Mouse (Mus musculus): ENCODE measurements at regions not wholly inside any gene's neighbourhood (a gene's known extent, or its start where the extent isn't known, plus 50 kb on each side); places are given as distances from the start of the nearest gene placed in this dataset.

GRCm38 (mm10) chr17:83935232-83935631, 87.5 kb upstream of the Haao start:
- WGBS = 23% methylated on average over 5 of the region's 5 CpGs
- Histone ChIP-seq H3K27me3 (replicated peaks; ENCODE audit: control insufficient read depth, insufficient read depth, low read length) (no peaks in the 10 kb centered on the region), H3K27ac (ENCODE audit: insufficient read depth, low read depth, low read length) (no peak overlapping the region)

GRCm38 (mm10) chr17:83933743-83934142, 86.0 kb upstream of the Haao start:
- WGBS = 91% methylated on average over 10 of the region's 10 CpGs
- TF ChIP-seq POLR2A (IDR thresholded peaks at IDR 0.05; ENCODE audit: low read depth, low read length) (no peak), CTCF (conservative IDR thresholded peaks at IDR 0.05; ENCODE audit: insufficient read depth, insufficient read length, low read depth, low read length) (no peak)
- DNase-seq = no peak
- H3K27me3 ChIP-seq (replicated peaks; ENCODE audit: control insufficient read depth, insufficient read depth, low read length) = no peaks in the 10 kb centered on the region
- no peak overlapping the region for H3K27ac ChIP-seq (ENCODE audit: insufficient read depth, low read depth, low read length)
- no peaks in the 10 kb centered on the region for H3K36me3 ChIP-seq (ENCODE audit: control insufficient read depth, insufficient read depth, low read length)
- peaks cover 24% of the 10 kb centered on the region for H3K4me1 ChIP-seq (ENCODE audit: control insufficient read depth, insufficient read depth, low read length)
- H3K4me3 ChIP-seq (ENCODE audit: insufficient read depth, low read depth, low read length) = no peak overlapping the region

More at GRCm38 (mm10) chr17:83935232-83935631, 87.5 kb upstream of the Haao start:
- TF ChIP-seq CTCF (conservative IDR thresholded peaks at IDR 0.05; ENCODE audit: insufficient read depth, insufficient read length, low read depth, low read length) (no peak), POLR2A (IDR thresholded peaks at IDR 0.05; ENCODE audit: low read depth, low read length) (no peak)
- DNase-seq = peak; percentile 79
- peaks cover 35% of the 10 kb centered on the region for H3K4me1 ChIP-seq (ENCODE audit: control insufficient read depth, insufficient read depth, low read length)
- H3K36me3 ChIP-seq (ENCODE audit: control insufficient read depth, insufficient read depth, low read length) = no peaks in the 10 kb centered on the region
- no peak overlapping the region for H3K4me3 ChIP-seq (ENCODE audit: insufficient read depth, low read depth, low read length)

GRCm38 (mm10) chr17:83930401-83930800, 82.6 kb upstream of the Haao start:
- 89% methylated on average over 5 of the region's 5 CpGs for WGBS
- Histone ChIP-seq H3K27me3 (replicated peaks; ENCODE audit: control insufficient read depth, insufficient read depth, low read length) (no peaks in the 10 kb centered on the region), H3K27ac (ENCODE audit: insufficient read depth, low read depth, low read length) (no peak overlapping the region), H3K36me3 (ENCODE audit: control insufficient read depth, insufficient read depth, low read length) (no peaks in the 10 kb centered on the region), H3K4me3 (ENCODE audit: insufficient read depth, low read depth, low read length) (no peak overlapping the region), H3K4me1 (ENCODE audit: control insufficient read depth, insufficient read depth, low read length) (peaks cover 5% of the 10 kb centered on the region)
- no peak for DNase-seq
- TF ChIP-seq POLR2A (IDR thresholded peaks at IDR 0.05; ENCODE audit: low read depth, low read length) = no peak
- no peak for TF ChIP-seq CTCF (conservative IDR thresholded peaks at IDR 0.05; ENCODE audit: insufficient read depth, insufficient read length, low read depth, low read length)

GRCm38 (mm10) chr17:83927749-83928387, 80.1 kb upstream of the Haao start:
- Histone ChIP-seq H3K4me3 (ENCODE audit: insufficient read depth, low read depth, low read length) (no peak overlapping the region), H3K36me3 (ENCODE audit: control insufficient read depth, insufficient read depth, low read length) (no peaks in the 10 kb centered on the region), H3K27ac (ENCODE audit: insufficient read depth, low read depth, low read length) (no peak overlapping the region), H3K4me1 (ENCODE audit: control insufficient read depth, insufficient read depth, low read length) (no peaks in the 10 kb centered on the region), H3K27me3 (replicated peaks; ENCODE audit: control insufficient read depth, insufficient read depth, low read length) (no peaks in the 10 kb centered on the region)
- DNase-seq = no peak
- TF ChIP-seq CTCF (conservative IDR thresholded peaks at IDR 0.05; ENCODE audit: insufficient read depth, insufficient read length, low read depth, low read length) (no peak), POLR2A (IDR thresholded peaks at IDR 0.05; ENCODE audit: low read depth, low read length) (no peak)
- 84% methylated on average over 6 of the region's 6 CpGs for WGBS

- 60% methylated on average over 16 of the region's 16 CpGs for WGBS
- no peak overlapping the region for H3K27ac ChIP-seq (ENCODE audit: insufficient read depth, low read depth, low read length)
- TF ChIP-seq CTCF (conservative IDR thresholded peaks at IDR 0.05; ENCODE audit: insufficient read depth, insufficient read length, low read depth, low read length) (no peak), POLR2A (IDR thresholded peaks at IDR 0.05; ENCODE audit: low read depth, low read length) (no peak)
- no peaks in the 10 kb centered on the region for H3K27me3 ChIP-seq (replicated peaks; ENCODE audit: control insufficient read depth, insufficient read depth, low read length)
- no peaks in the 10 kb centered on the region for H3K36me3 ChIP-seq (ENCODE audit: control insufficient read depth, insufficient read depth, low read length)
- no peak overlapping the region for H3K4me3 ChIP-seq (ENCODE audit: insufficient read depth, low read depth, low read length)
- H3K4me1 ChIP-seq (ENCODE audit: control insufficient read depth, insufficient read depth, low read length) = no peaks in the 10 kb centered on the region
- peak; percentile 36 for DNase-seq
Observed at GRCm38 (mm10) chr17:83924259-83924922, 76.6 kb upstream of the Haao start.

GRCm38 (mm10) chr17:83920894-83921293, 73.1 kb upstream of the Haao start:
- Histone ChIP-seq H3K27me3 (replicated peaks; ENCODE audit: control insufficient read depth, insufficient read depth, low read length) (no peaks in the 10 kb centered on the region), H3K27ac (ENCODE audit: insufficient read depth, low read depth, low read length) (no peak overlapping the region), H3K36me3 (ENCODE audit: control insufficient read depth, insufficient read depth, low read length) (no peaks in the 10 kb centered on the region), H3K4me3 (ENCODE audit: insufficient read depth, low read depth, low read length) (no peak overlapping the region), H3K4me1 (ENCODE audit: control insufficient read depth, insufficient read depth, low read length) (peaks cover 11% of the 10 kb centered on the region; the same call in 1 of the 2 replicates)
- TF ChIP-seq POLR2A (IDR thresholded peaks at IDR 0.05; ENCODE audit: low read depth, low read length) = no peak
- TF ChIP-seq CTCF (conservative IDR thresholded peaks at IDR 0.05; ENCODE audit: insufficient read depth, insufficient read length, low read depth, low read length) = no peak
- peak; percentile 62 for DNase-seq
- 72% methylated on average over 8 of the region's 8 CpGs for WGBS

- no peaks in the 10 kb centered on the region for H3K27me3 ChIP-seq (replicated peaks; ENCODE audit: control insufficient read depth, insufficient read depth, low read length)
- TF ChIP-seq CTCF (conservative IDR thresholded peaks at IDR 0.05; ENCODE audit: insufficient read depth, insufficient read length, low read depth, low read length) (no peak), POLR2A (IDR thresholded peaks at IDR 0.05; ENCODE audit: low read depth, low read length) (no peak)
- no peaks in the 10 kb centered on the region for H3K36me3 ChIP-seq (ENCODE audit: control insufficient read depth, insufficient read depth, low read length)
- 56% methylated on average over 4 of the region's 4 CpGs for WGBS
- DNase-seq = no peak
- H3K4me3 ChIP-seq (ENCODE audit: insufficient read depth, low read depth, low read length) = no peak overlapping the region
- peaks cover 11% of the 10 kb centered on the region; the same call in 1 of the 2 replicates for H3K4me1 ChIP-seq (ENCODE audit: control insufficient read depth, insufficient read depth, low read length)
- H3K27ac ChIP-seq (ENCODE audit: insufficient read depth, low read depth, low read length) = no peak overlapping the region
Observed at GRCm38 (mm10) chr17:83920225-83920624, 72.5 kb upstream of the Haao start.
